Mouse (Mus musculus) megakaryocyte-erythroid progenitor cell, adult 5-6 weeks (primary cell): ENCODE results near the gene Aif1. TPM values are rescaled to one million over a fixed set of nuclear protein-coding genes. Genes with fewer than 3 reads are reported as not detected.

Experiments used
- ATAC-seq: replicated peaks from 2 replicates; pipeline ENCODE4 v1.8.0; 2016; ENCODE audit warnings: mild to moderate bottlenecking, inconsistent platforms; ENCODE audit not compliant: severe bottlenecking, poor library complexity, low FRiP score, low TSS enrichment
- total RNA-seq, 2 experiments: library from RNA; stranded (forward) in 1 of 2; stranded (reverse) in 1 of 2; fragments of 200-1000, 215-1000 nt in 1 of 2; fragments of >200 nt in 1 of 2; fragmentation: Nextera tagmentation in 1 of 2; gene quantifications; 2 replicates each; pipeline ENCODE4 v1.2.3; 2014 to 2017

Aif1 gene
- total RNA-seq, 2 experiments from 2014 or later: 7.4 TPM; not detected in 1

- no peak for ATAC-seq
Measured at GRCm38 (mm10) chr17:35172445-35173234, 3.2 kb downstream of the Aif1 start.

- no peak for ATAC-seq
Measured at GRCm38 (mm10) chr17:35168541-35169207, 7.2 kb downstream of the Aif1 start.

- ATAC-seq: no peak
Measured at GRCm38 (mm10) chr17:35167794-35168193, 8.1 kb downstream of the Aif1 start.

GRCm38 (mm10) chr17:35166352-35167035 lies 9.4 kb downstream of the Aif1 start:
- ATAC-seq: peak; percentile 27; the same call in 1 of the 2 replicates

- ATAC-seq: no peak
Measured at GRCm38 (mm10) chr17:35165451-35166155, 10.3 kb downstream of the Aif1 start.

- peak; percentile 88 for ATAC-seq
Measured at GRCm38 (mm10) chr17:35164568-35165450, 11.1 kb downstream of the Aif1 start, which contains the start of gene Prrc2a. Gene Prrc2a, minus strand, starts transcription at chr17:35164897.

- ATAC-seq: no peak
Measured at GRCm38 (mm10) chr17:35164218-35164567, 11.7 kb downstream of the Aif1 start.

- no peak for ATAC-seq
Measured at GRCm38 (mm10) chr17:35163326-35164081, 12.4 kb downstream of the Aif1 start.

- no peak for ATAC-seq
Measured at GRCm38 (mm10) chr17:35162730-35163129, 13.1 kb downstream of the Aif1 start.

- no peak for ATAC-seq
Measured at GRCm38 (mm10) chr17:35162121-35162520, 13.7 kb downstream of the Aif1 start.

GRCm38 (mm10) chr17:35161421-35161820 lies 14.4 kb downstream of the Aif1 start:
- ATAC-seq: no peak

GRCm38 (mm10) chr17:35159638-35160037 lies 16.2 kb downstream of the Aif1 start:
- ATAC-seq: no peak

- no peak for ATAC-seq
Measured at GRCm38 (mm10) chr17:35158850-35159593, 16.8 kb downstream of the Aif1 start.

GRCm38 (mm10) chr17:35157661-35158175 lies 18.1 kb downstream of the Aif1 start:
- ATAC-seq: no peak

- no peak for ATAC-seq
Measured at GRCm38 (mm10) chr17:35157254-35157653, 18.6 kb downstream of the Aif1 start.

GRCm38 (mm10) chr17:35156461-35157200 lies 19.2 kb downstream of the Aif1 start:
- ATAC-seq: no peak

GRCm38 (mm10) chr17:35155451-35155850 lies 20.4 kb downstream of the Aif1 start:
- no peak for ATAC-seq
